Mouse (Mus musculus) cortical plate, adult 2 months (tissue): ENCODE measurements around the gene Drd3. TPM values are rescaled to one million over a fixed set of nuclear protein-coding genes. Genes with fewer than 3 reads are reported as not detected.

Experiments
- H3K27ac ChIP-seq: fragments of 200-500 bp; 2 replicates; pipeline ENCODE4 v1.5.1; 2012; ENCODE audit warnings: low read length, control low read depth, inconsistent platforms; ENCODE audit not compliant: insufficient read depth
- H3K4me1 ChIP-seq: fragments of 200-500 bp; 2 replicates; pipeline ENCODE4 v1.6.1; 2011; ENCODE audit warnings: low read length; ENCODE audit not compliant: control insufficient read depth, insufficient read depth
- H3K4me3 ChIP-seq: fragments of 200-500 bp; 2 replicates; pipeline ENCODE4 v1.5.1; 2011; ENCODE audit warnings: mild to moderate bottlenecking, low read length, control low read depth; ENCODE audit not compliant: insufficient read depth
- CTCF ChIP-seq: fragments of 200-500 bp; IDR thresholded peaks from 2 replicates; pipeline ENCODE4 v1.5.1; 2011; ENCODE audit warnings: mild to moderate bottlenecking, control low read depth, low read length; ENCODE audit not compliant: insufficient read depth; ENCODE audit errors: extremely low read depth
- POLR2A ChIP-seq: fragments of 200-500 bp; IDR thresholded peaks from 2 replicates; pipeline ENCODE4 v1.6.1; 2011; ENCODE audit warnings: mild to moderate bottlenecking, low read length, control low read depth; ENCODE audit not compliant: insufficient read depth; ENCODE audit errors: extremely low read depth
- polyA plus RNA-seq: library from polyadenylated mRNA; depleted of rRNA; stranded (reverse); fragments of >200 nt; gene quantifications from 2 replicates; pipeline ENCODE4 v1.2.3, GENCODE M21; 2012; rRNA removed

Drd3 gene
- polyA plus RNA-seq, 1 experiment: 0.25 TPM

- no peaks in the 10 kb centered on the region for H3K4me1 ChIP-seq
- H3K4me3 ChIP-seq: no peak overlapping the region
- no peak for TF ChIP-seq CTCF
- no peak for TF ChIP-seq POLR2A
- no peak overlapping the region for H3K27ac ChIP-seq
Observed at GRCm38 (mm10) chr16:43816321-43816720, 62.5 kb downstream of the Drd3 start.

GRCm38 (mm10) chr16:43818404-43818803, 64.6 kb downstream of the Drd3 start:
- TF ChIP-seq POLR2A: no peak
- TF ChIP-seq CTCF: no peak
- Histone ChIP-seq H3K4me1 (no peaks in the 10 kb centered on the region), H3K4me3 (no peak overlapping the region), H3K27ac (no peak overlapping the region)

- Histone ChIP-seq H3K27ac (no peak overlapping the region), H3K4me1 (no peaks in the 10 kb centered on the region), H3K4me3 (no peak overlapping the region)
- TF ChIP-seq POLR2A (no peak), CTCF (no peak)
Observed at GRCm38 (mm10) chr16:43827492-43827891, 73.7 kb downstream of the Drd3 start.

GRCm38 (mm10) chr16:43831957-43832356, 78.1 kb downstream of the Drd3 start:
- no peaks in the 10 kb centered on the region for H3K4me1 ChIP-seq
- TF ChIP-seq POLR2A: no peak
- no peak for TF ChIP-seq CTCF

GRCm38 (mm10) chr16:43841236-43841635, 87.4 kb downstream of the Drd3 start:
- no peak overlapping the region for H3K4me3 ChIP-seq
- H3K4me1 ChIP-seq: no peaks in the 10 kb centered on the region
- H3K27ac ChIP-seq: no peak overlapping the region
- TF ChIP-seq POLR2A (no peak), CTCF (no peak)

More at GRCm38 (mm10) chr16:43831957-43832356, 78.1 kb downstream of the Drd3 start:
- Histone ChIP-seq H3K27ac (no peak overlapping the region), H3K4me3 (no peak overlapping the region)

- TF ChIP-seq CTCF (no peak), POLR2A (no peak)
- no peak overlapping the region for H3K27ac ChIP-seq
- H3K4me3 ChIP-seq: no peak overlapping the region
- no peaks in the 10 kb centered on the region for H3K4me1 ChIP-seq
Observed at GRCm38 (mm10) chr16:43849839-43850238, 96.0 kb downstream of the Drd3 start.

GRCm38 (mm10) chr16:43858941-43859476, 105.2 kb downstream of the Drd3 start:
- Histone ChIP-seq H3K4me3 (no peak overlapping the region), H3K27ac (no peak overlapping the region), H3K4me1 (no peaks in the 10 kb centered on the region)
- no peak for TF ChIP-seq CTCF
- TF ChIP-seq POLR2A: no peak

- no peak for TF ChIP-seq CTCF
- TF ChIP-seq POLR2A: no peak
- Histone ChIP-seq H3K27ac (no peak overlapping the region), H3K4me1 (no peaks in the 10 kb centered on the region), H3K4me3 (no peak overlapping the region)
Observed at GRCm38 (mm10) chr16:43860624-43861023, 106.8 kb downstream of the Drd3 start.

- TF ChIP-seq POLR2A (no peak), CTCF (no peak)
- Histone ChIP-seq H3K27ac (no peak overlapping the region), H3K4me1 (0 out of 2 replicates have a peak, but pooled peaks cover 2% of the 10 kb centered on the region), H3K4me3 (no peak overlapping the region)
Observed at GRCm38 (mm10) chr16:43869805-43870204, 116.0 kb downstream of the Drd3 start.

- no peak overlapping the region for H3K4me3 ChIP-seq
- TF ChIP-seq POLR2A (no peak), CTCF (no peak)
- no peak overlapping the region for H3K27ac ChIP-seq
- 0 out of 2 replicates have a peak, but pooled peaks cover 2% of the 10 kb centered on the region for H3K4me1 ChIP-seq
Observed at GRCm38 (mm10) chr16:43871419-43871818, 117.6 kb downstream of the Drd3 start.

Other genes with a start within 250 kb of the Drd3 start
- gene Tigit, start 89.9 kb upstream of the Drd3 start, polyA plus RNA-seq: not detected in 2 replicates
- 5.2 and 6.5 TPM in 2 replicates for gene Ccdc191, start 135.8 kb downstream of the Drd3 start, polyA plus RNA-seq
- 36.5 and 36.6 TPM in 2 replicates for gene Qtrt2, start 172.8 kb downstream of the Drd3 start, polyA plus RNA-seq
- 16.9 and 18.7 TPM in 2 replicates for gene Zdhhc23, start 225.8 kb downstream of the Drd3 start, polyA plus RNA-seq